Mouse (Mus musculus): Measurements from ENCODE around the gene Mvb12b. TPM values are rescaled to one million over a fixed set of nuclear protein-coding genes. Genes with fewer than 3 reads are reported as not detected.

The Mvb12b gene
- total and polyA plus RNA-seq, 3 experiments = 22.8 to 23.3 TPM; not detected in 1

DNA sequence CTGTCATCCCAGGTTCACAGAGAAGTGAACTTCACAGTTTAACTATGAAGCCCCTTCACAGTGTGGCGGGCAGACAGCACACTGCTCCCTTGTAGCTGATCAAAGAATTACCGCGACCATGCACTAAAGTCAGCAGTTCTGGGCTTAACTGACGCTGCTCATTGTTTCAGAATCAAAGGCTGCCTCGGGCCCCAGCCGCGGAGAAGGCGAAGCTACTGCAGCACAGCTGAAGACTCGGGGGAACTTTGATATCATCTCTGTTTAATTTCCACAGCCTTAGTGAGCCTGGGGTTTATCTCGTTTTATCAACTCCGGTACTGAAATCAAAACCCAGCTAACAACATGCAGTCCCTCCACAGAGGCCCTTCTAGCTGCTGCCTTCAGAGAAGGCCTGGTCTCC lies 9.3 kb downstream of the Mvb12b start:
- H3K4me1 ChIP-seq (ENCODE audit: control insufficient read depth in 1 of 2, insufficient read depth in 2 of 2, low read length in 2 of 2) = no peaks in the 10 kb centered on the region
- H3K79me2 ChIP-seq (ENCODE audit: control insufficient read depth, insufficient read depth, low read length, poor library complexity) = peaks cover 2% of the 10 kb centered on the region; the same call in 1 of the 2 replicates
- H3K36me3 ChIP-seq (ENCODE audit: control insufficient read depth in 1 of 2, insufficient read depth in 2 of 2, low read length in 2 of 2) = no peaks in the 10 kb centered on the region; a peak in 1 of 4 replicates
- no peaks in the 10 kb centered on the region for H3K9me3 ChIP-seq (replicated peaks; ENCODE audit: insufficient read depth, low read length)
- TF ChIP-seq POLR2A (IDR thresholded peaks at IDR 0.05; ENCODE audit: control insufficient read depth in 1 of 2, insufficient read depth in 1 of 2, low read depth in 1 of 2, low read length in 2 of 2, poor library complexity in 1 of 2) = no peak
- TF ChIP-seq TBP (IDR thresholded peaks at IDR 0.05; ENCODE audit: low read depth, low read length) = no peak
- TF ChIP-seq BHLHE40 (IDR thresholded peaks at IDR 0.05; ENCODE audit: borderline replicate concordance, low read depth, low read length) = no peak
- no peak for TF ChIP-seq ETS1 (IDR thresholded peaks at IDR 0.05; ENCODE audit: low read depth, low read length)
- no peak for TF ChIP-seq E2F4 (IDR thresholded peaks at IDR 0.05; ENCODE audit: borderline replicate concordance, low read depth, low read length)
- TF ChIP-seq KAT2A (conservative IDR thresholded peaks at IDR 0.05; ENCODE audit: low read depth, low read length) = no peak
- no peak for TF ChIP-seq CHD2 (IDR thresholded peaks at IDR 0.05; ENCODE audit: low read length)
- H3K27ac ChIP-seq (ENCODE audit: control insufficient read depth, low read depth, low read length) = no peak overlapping the region
- no peaks in the 10 kb centered on the region for H3K27me3 ChIP-seq (ENCODE audit: control insufficient read depth in 1 of 2, insufficient read depth in 2 of 2, low read length in 2 of 2)
- no peak overlapping the region for H3K9ac ChIP-seq (ENCODE audit: control insufficient read depth, low read depth, low read length, poor library complexity, severe bottlenecking)
- H3K4me3 ChIP-seq (ENCODE audit: control insufficient read depth in 1 of 2, insufficient read depth in 1 of 2, low read depth in 2 of 2, low read length in 2 of 2) = no peak overlapping the region
- no peak for DNase-seq (ENCODE audit: low read depth, low spot score)

- Histone ChIP-seq H3K9me3 (replicated peaks; ENCODE audit: insufficient read depth, low read length) (no peaks in the 10 kb centered on the region), H3K79me2 (ENCODE audit: control insufficient read depth, insufficient read depth, low read length, poor library complexity) (peaks cover 2% of the 10 kb centered on the region; the same call in 1 of the 2 replicates), H3K4me1 (ENCODE audit: control insufficient read depth in 1 of 2, insufficient read depth in 2 of 2, low read length in 2 of 2) (no peaks in the 10 kb centered on the region), H3K27me3 (ENCODE audit: control insufficient read depth in 1 of 2, insufficient read depth in 2 of 2, low read length in 2 of 2) (no peaks in the 10 kb centered on the region), H3K4me3 (ENCODE audit: control insufficient read depth in 1 of 2, insufficient read depth in 1 of 2, low read depth in 2 of 2, low read length in 2 of 2) (no peak overlapping the region), H3K36me3 (ENCODE audit: control insufficient read depth in 1 of 2, insufficient read depth in 2 of 2, low read length in 2 of 2) (no peaks in the 10 kb centered on the region; a peak in 1 of 4 replicates), H3K9ac (ENCODE audit: control insufficient read depth, low read depth, low read length, poor library complexity, severe bottlenecking) (no peak overlapping the region), H3K27ac (ENCODE audit: control insufficient read depth, low read depth, low read length) (no peak overlapping the region)
- no peak for TF ChIP-seq CHD1 (IDR thresholded peaks at IDR 0.05; ENCODE audit: low read depth, low read length)
- DNase-seq (ENCODE audit: low read depth, low spot score) = no peak
Measured at GRCm38 (mm10) chr2:33877663-33878360, 9.9 kb downstream of the Mvb12b start.

DNA sequence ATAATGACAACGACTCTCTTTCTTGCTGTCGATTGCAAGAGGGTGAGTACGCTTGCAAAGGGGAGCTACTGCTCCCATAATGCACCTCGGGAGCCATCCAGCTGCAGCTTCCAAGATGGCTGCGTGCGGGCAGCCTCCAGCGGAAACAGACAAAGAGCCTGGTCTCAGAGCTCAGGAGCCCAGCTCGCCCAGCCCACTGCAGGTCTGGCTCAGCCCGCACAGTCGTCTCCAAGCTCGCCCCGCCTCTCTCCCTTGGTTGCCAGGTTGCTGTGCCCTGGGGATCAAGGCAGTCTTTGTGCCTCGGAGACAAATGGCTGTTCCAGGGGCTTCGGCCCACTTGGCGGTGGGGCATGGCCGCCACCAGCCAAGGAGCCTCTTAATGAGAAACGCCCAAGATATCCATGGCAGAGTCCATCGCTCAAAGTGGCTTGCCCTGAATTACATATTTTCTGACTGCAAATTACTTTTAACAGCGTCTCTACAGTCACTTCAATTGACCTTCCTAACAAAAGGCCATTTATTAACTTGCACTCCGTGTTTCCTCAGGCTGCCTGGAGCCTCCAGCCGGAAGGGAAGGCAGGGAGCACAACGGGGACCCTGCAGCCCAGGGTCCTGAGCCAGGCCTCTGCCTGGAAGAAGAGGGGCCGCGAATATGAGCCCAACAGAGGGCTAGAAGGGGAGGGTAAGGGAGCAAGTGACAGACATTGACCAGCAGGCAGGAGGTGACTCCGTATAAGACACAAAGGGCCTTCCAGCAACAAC lies 11.0 kb downstream of the Mvb12b start:
- Histone ChIP-seq H3K27ac (ENCODE audit: control insufficient read depth, low read depth, low read length) (no peak overlapping the region), H3K36me3 (ENCODE audit: control insufficient read depth in 1 of 2, insufficient read depth in 2 of 2, low read length in 2 of 2) (peaks cover 0 to 5% of the 10 kb centered on the region in 2 experiments; a peak in 3 of 4 replicates), H3K27me3 (ENCODE audit: control insufficient read depth in 1 of 2, insufficient read depth in 2 of 2, low read length in 2 of 2) (no peaks in the 10 kb centered on the region), H3K4me1 (ENCODE audit: control insufficient read depth in 1 of 2, insufficient read depth in 2 of 2, low read length in 2 of 2) (peaks cover 0 to 3% of the 10 kb centered on the region in 2 experiments; a peak in 2 of 4 replicates), H3K9me3 (replicated peaks; ENCODE audit: insufficient read depth, low read length) (no peaks in the 10 kb centered on the region), H3K9ac (ENCODE audit: control insufficient read depth, low read depth, low read length, poor library complexity, severe bottlenecking) (no peak overlapping the region), H3K4me3 (ENCODE audit: control insufficient read depth in 1 of 2, insufficient read depth in 1 of 2, low read depth in 2 of 2, low read length in 2 of 2) (no peak overlapping the region), H3K79me2 (ENCODE audit: control insufficient read depth, insufficient read depth, low read length, poor library complexity) (peaks cover 2% of the 10 kb centered on the region; the same call in 1 of the 2 replicates)
- TF ChIP-seq ZNF384 (IDR thresholded peaks at IDR 0.05; ENCODE audit: low read depth, low read length) (no peak), EP300 (IDR thresholded peaks at IDR 0.05; ENCODE audit: low read depth in 1 of 2, low read length in 2 of 2) (no peak), GABPA (IDR thresholded peaks at IDR 0.05; ENCODE audit: low read depth, low read length) (no peak), BHLHE40 (IDR thresholded peaks at IDR 0.05; ENCODE audit: borderline replicate concordance, low read depth, low read length) (no peak), POLR2AphosphoS5 (IDR thresholded peaks at IDR 0.05; ENCODE audit: borderline replicate concordance, low read depth, low read length) (no peak), MAZ (IDR thresholded peaks at IDR 0.05; ENCODE audit: low read depth, low read length) (no peak), ZC3H11A (IDR thresholded peaks at IDR 0.05; ENCODE audit: low read depth, low read length) (no peak), TCF12 (IDR thresholded peaks at IDR 0.05; ENCODE audit: low read depth, low read length) (no peak), KAT2A (conservative IDR thresholded peaks at IDR 0.05; ENCODE audit: low read depth, low read length) (no peak), UBTF (IDR thresholded peaks at IDR 0.05; ENCODE audit: borderline replicate concordance, insufficient read depth, low read depth, low read length) (no peak), MAX (IDR thresholded peaks at IDR 0.05; ENCODE audit: low read length) (no peak)
- no peak for DNase-seq (ENCODE audit: low read depth, low spot score)

Measured in MEL (cell line).